Mouse (Mus musculus) CD8-positive naive resting alpha-beta T cell, adult 2 months (primary cell): ENCODE measurements around the gene Anapc11.

ENCODE experiments used
- DNase-seq, 2 experiments: peaks; one replicate each; pipeline ENCODE4 v3.0.0; 2022; ENCODE audit warnings: low read depth in 2 of 2, low spot score in 2 of 2

Anapc11 gene

DNA sequence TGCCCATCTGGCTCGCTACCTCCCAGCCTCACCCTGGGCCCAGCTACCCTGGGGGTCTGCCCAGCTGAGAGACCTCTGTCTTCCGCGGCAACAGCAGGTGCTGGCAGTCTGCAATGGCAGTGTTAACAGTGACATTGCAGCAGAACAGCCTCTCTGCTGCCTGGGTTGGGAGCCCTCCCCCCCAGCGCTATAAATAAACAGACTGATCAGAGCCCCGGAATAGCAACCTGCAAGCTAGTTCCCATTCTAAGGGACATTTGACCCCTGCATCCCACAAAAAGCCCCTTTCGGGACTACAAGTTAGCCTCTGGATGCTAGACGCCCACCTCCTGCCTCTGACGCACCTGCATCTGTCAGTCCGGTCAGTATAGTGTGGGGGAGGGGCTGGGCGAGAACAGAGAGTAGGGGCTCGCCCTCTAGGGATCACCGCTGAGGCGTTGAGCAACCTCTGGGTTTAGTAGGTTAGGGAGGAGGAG is 49.8 kb downstream of the Anapc11 start, which contains the start of gene Myadml2:
TSS of gene Myadml2 (minus strand) at position 158 of the 476 bp plus-strand sequence.
- DNase-seq: no peak

DNA sequence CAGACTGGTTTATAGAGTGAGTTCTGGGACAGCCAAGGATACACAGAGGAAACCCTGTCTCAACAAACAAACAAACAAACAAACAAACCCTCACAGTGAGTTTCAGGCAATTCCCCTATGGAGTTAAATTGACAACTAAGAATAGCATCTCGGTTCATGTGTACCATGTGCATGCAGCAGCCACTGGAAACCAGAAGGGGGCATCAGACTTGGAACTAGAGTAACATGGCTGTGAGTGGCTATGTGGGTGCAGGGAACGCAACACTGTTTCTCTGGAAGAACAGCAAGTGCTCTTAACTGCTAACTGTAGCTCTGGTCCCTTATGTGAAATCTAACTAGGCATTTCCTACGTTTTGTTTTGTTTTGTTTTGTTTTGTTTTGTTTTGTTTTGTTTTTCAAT is 53.7 kb downstream of the Anapc11 start:
- DNase-seq: no peak

DNA sequence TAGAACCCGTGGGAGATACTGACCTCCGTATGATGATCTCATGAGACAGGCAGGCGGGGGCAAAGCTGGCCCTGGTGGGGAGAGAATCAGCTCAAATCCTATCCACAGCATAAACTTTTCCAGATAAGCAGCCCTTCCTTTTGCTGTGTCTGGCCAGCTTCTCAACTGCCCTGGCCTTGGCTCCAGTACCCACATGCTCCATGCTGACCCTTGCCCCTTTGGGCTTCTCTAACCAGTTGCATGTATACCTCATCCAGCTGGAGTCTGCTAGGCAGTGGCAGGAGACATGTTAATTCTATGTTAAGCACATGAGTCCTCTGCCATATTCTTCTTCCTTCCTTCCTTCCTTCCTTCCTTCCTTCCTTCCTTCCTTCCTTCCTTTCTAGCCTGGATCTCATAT is 56.5 kb downstream of the Anapc11 start:
- DNase-seq: no peak

DNA sequence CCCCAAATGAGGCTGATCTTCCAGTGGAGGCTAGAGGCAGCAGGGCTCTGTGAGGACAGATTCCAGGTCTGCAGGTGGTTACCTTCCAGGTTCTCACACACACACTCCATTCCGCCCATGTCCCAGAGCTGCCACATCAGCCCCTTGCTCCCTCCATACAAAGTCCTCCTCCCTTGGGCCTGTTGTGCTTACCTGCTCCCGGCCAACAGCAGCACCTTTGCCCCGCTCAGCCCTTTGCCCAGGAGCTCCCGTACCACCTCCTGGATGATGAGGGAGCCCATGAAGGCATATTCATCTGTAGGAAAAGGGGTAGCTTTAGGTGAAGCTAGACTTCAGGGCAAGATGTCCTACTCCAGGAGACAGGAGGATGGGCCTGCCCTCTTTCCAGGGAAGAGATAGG is 59.1 kb downstream of the Anapc11 start:
- DNase-seq: no peak
